Mouse (Mus musculus) T-helper 2 cell (primary cell): ENCODE results near the gene Cmtm2b.

Experiments
- in situ Hi-C: fragments of 300-600 bp; cut with MboI, MseI; formaldehyde crosslinking; loops from one replicate; pipeline ENCODE4 v1.15.1; 2025; ENCODE audit warnings: high pct_unique_total_duplicates

Gene Cmtm2b

GRCm38 (mm10) chr8:104341678-104342077 lies 19.6 kb downstream of the Cmtm2b start:
- in situ Hi-C loops: loop anchor here (5.0 to 10.0 kb wide), 3 partner anchors 61 to 223 kb away; no protein-coding TSS in a partner anchor

GRCm38 (mm10) chr8:104342426-104342825 lies 20.4 kb downstream of the Cmtm2b start:
- in situ Hi-C loops: loop anchor here (5.0 to 10.0 kb wide), 3 partner anchors 60 to 222 kb away; no protein-coding TSS in a partner anchor

GRCm38 (mm10) chr8:104343957-104344356 lies 21.9 kb downstream of the Cmtm2b start:
- in situ Hi-C loops: loop anchor here (5.0 to 10.0 kb wide), 3 partner anchors 58 to 221 kb away; no protein-coding TSS in a partner anchor

GRCm38 (mm10) chr8:104344622-104345021 lies 22.6 kb downstream of the Cmtm2b start:
- in situ Hi-C loops: loop anchor here (5.0 to 10.0 kb wide), 3 partner anchors 58 to 220 kb away; no protein-coding TSS in a partner anchor

- in situ Hi-C loops: loop anchor here (10.0 kb wide), 1 partner anchor 218 kb away; no protein-coding TSS in a partner anchor
These were observed 24.7 kb downstream of the Cmtm2b start for GRCm38 (mm10) chr8:104346706-104347105.

GRCm38 (mm10) chr8:104348971-104349370 lies 26.9 kb downstream of the Cmtm2b start:
- in situ Hi-C loops: loop anchor here (10.0 kb wide), 1 partner anchor 216 kb away; no protein-coding TSS in a partner anchor

GRCm38 (mm10) chr8:104350047-104350446 lies 28.0 kb downstream of the Cmtm2b start:
- in situ Hi-C loops: no loop called here

GRCm38 (mm10) chr8:104353186-104353585 lies 31.2 kb downstream of the Cmtm2b start:
- in situ Hi-C loops: no loop called here

- in situ Hi-C loops: no loop called here
These were observed 32.5 kb downstream of the Cmtm2b start for GRCm38 (mm10) chr8:104354504-104354903.

GRCm38 (mm10) chr8:104358637-104359036 lies 36.6 kb downstream of the Cmtm2b start:
- in situ Hi-C loops: no loop called here

- in situ Hi-C loops: no loop called here
These were observed 37.9 kb downstream of the Cmtm2b start for GRCm38 (mm10) chr8:104359778-104360456.

- in situ Hi-C loops: no loop called here
These were observed 43.7 kb downstream of the Cmtm2b start for GRCm38 (mm10) chr8:104365695-104366094.

- in situ Hi-C loops: no loop called here
These were observed 45.4 kb downstream of the Cmtm2b start for GRCm38 (mm10) chr8:104367398-104367797.

- in situ Hi-C loops: no loop called here
These were observed 47.6 kb downstream of the Cmtm2b start for GRCm38 (mm10) chr8:104369591-104369990.

GRCm38 (mm10) chr8:104370071-104370470 lies 48.0 kb downstream of the Cmtm2b start:
- in situ Hi-C loops: no loop called here

- in situ Hi-C loops: no loop called here
These were observed 49.1 kb downstream of the Cmtm2b start for GRCm38 (mm10) chr8:104371121-104371520.

- in situ Hi-C loops: no loop called here
These were observed 51.7 kb downstream of the Cmtm2b start for GRCm38 (mm10) chr8:104373779-104374178.

GRCm38 (mm10) chr8:104374269-104374668 lies 52.2 kb downstream of the Cmtm2b start:
- in situ Hi-C loops: no loop called here

- in situ Hi-C loops: no loop called here
These were observed 53.1 kb downstream of the Cmtm2b start for GRCm38 (mm10) chr8:104374864-104375846.

- in situ Hi-C loops: no loop called here
These were observed 53.9 kb downstream of the Cmtm2b start for GRCm38 (mm10) chr8:104375959-104376358.

- in situ Hi-C loops: no loop called here
These were observed 54.6 kb downstream of the Cmtm2b start for GRCm38 (mm10) chr8:104376669-104377068.

GRCm38 (mm10) chr8:104379301-104379836 lies 57.3 kb downstream of the Cmtm2b start:
- in situ Hi-C loops: no loop called here
